Mouse (Mus musculus) erythroblast, embryonic 14.5 days (primary cell): ENCODE results near the gene Thsd4.

ENCODE experiments used
- GATA1 ChIP-seq: IDR thresholded peaks from 2 replicates; pipeline ENCODE4 v1.6.1; 2012; ENCODE audit warnings: low read length, inconsistent platforms, mixed read lengths
- TAL1 ChIP-seq: IDR thresholded peaks from 3 replicates; pipeline ENCODE4 v1.6.1; 2012; ENCODE audit warnings: low read length, inconsistent platforms, mixed read lengths

DNA sequence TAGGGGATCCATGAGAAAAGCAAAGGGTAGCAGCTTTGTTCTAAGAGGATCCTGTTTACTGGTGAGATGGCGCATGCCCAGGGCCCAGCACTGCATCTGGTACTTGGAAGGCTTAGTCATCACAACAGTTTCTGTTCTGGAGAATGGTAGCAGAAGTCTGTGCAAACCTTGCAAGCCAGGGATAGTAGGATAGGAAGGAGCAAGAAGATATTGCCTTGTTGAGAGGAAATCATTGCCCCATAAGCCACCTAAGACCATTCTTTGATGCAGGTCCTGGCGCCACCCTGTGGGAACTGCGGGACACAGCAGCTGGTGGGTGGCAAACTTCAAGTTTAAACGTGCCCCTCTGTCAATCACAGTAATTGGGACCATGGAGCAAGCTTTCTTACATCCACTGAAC is 354.9 kb downstream of the Thsd4 start:
- TF ChIP-seq GATA1: no peak
- no peak for TF ChIP-seq TAL1
